Mouse (Mus musculus) ovary, adult 18-20 months (tissue): ENCODE measurements at regions not wholly inside any gene's neighbourhood (a gene's known extent, or its start where the extent isn't known, plus 50 kb on each side); places are given as distances from the start of the nearest gene placed in this dataset.
A peak's percentile ranks its signal among the peaks of the same experiment; 100 is the strongest.

ENCODE experiments used
- DNase-seq: peaks from one replicate; pipeline ENCODE4 v3.0.0; 2022; ENCODE audit warnings: low spot score, mixed read lengths

GRCm38 (mm10) chr4:87667556-87668154, 365.5 kb downstream of the Mllt3 start:
- no peak for DNase-seq

- no peak for DNase-seq
Observed at GRCm38 (mm10) chr4:87665149-87665548, 368.0 kb downstream of the Mllt3 start.

- no peak for DNase-seq
Observed at GRCm38 (mm10) chr4:87662876-87663275, 370.3 kb downstream of the Mllt3 start.

- DNase-seq: no peak
Observed at GRCm38 (mm10) chr4:87658316-87658715, 374.8 kb downstream of the Mllt3 start.

- DNase-seq: no peak
Observed at GRCm38 (mm10) chr4:87657855-87658254, 375.3 kb downstream of the Mllt3 start.

GRCm38 (mm10) chr4:87653440-87654165, 379.6 kb downstream of the Mllt3 start:
- no peak for DNase-seq

- no peak for DNase-seq
Observed at GRCm38 (mm10) chr4:87652314-87652934, 380.7 kb downstream of the Mllt3 start.

GRCm38 (mm10) chr4:87651275-87651674, 381.9 kb downstream of the Mllt3 start:
- no peak for DNase-seq

GRCm38 (mm10) chr4:87650837-87651236, 382.3 kb downstream of the Mllt3 start:
- no peak for DNase-seq

GRCm38 (mm10) chr4:87650393-87650792, 382.8 kb downstream of the Mllt3 start:
- no peak for DNase-seq

GRCm38 (mm10) chr4:87648919-87649318, 384.2 kb downstream of the Mllt3 start:
- no peak for DNase-seq

- DNase-seq: no peak
Observed at GRCm38 (mm10) chr4:87647932-87648911, 384.9 kb downstream of the Mllt3 start.

GRCm38 (mm10) chr4:87642002-87642401, 391.2 kb downstream of the Mllt3 start:
- no peak for DNase-seq

GRCm38 (mm10) chr4:87641551-87641950, 391.6 kb downstream of the Mllt3 start:
- DNase-seq: no peak

- no peak for DNase-seq
Observed at GRCm38 (mm10) chr4:87638380-87638646, 394.9 kb downstream of the Mllt3 start.

GRCm38 (mm10) chr4:87637629-87638379, 395.4 kb downstream of the Mllt3 start:
- DNase-seq: no peak

GRCm38 (mm10) chr4:87611116-87611515, 380.8 kb upstream of the Slc24a2 start:
- no peak for DNase-seq

- DNase-seq: no peak
Observed at GRCm38 (mm10) chr4:87593644-87594043, 363.4 kb upstream of the Slc24a2 start.

- no peak for DNase-seq
Observed at GRCm38 (mm10) chr4:87590797-87591196, 360.5 kb upstream of the Slc24a2 start.

GRCm38 (mm10) chr4:87578164-87578563, 347.9 kb upstream of the Slc24a2 start:
- no peak for DNase-seq

GRCm38 (mm10) chr4:87570950-87571349, 340.7 kb upstream of the Slc24a2 start:
- no peak for DNase-seq

GRCm38 (mm10) chr4:87570470-87570891, 340.2 kb upstream of the Slc24a2 start:
- DNase-seq: peak; percentile 12
